Mouse (Mus musculus) lung, adult 2 months (tissue): ENCODE measurements around the gene Begain. TPM values are rescaled to one million over a fixed set of nuclear protein-coding genes. Genes with fewer than 3 reads are reported as not detected.

Experiments used
- DNase-seq: peaks from one replicate; pipeline ENCODE4 v3.0.0; 2022
- H3K4me1 ChIP-seq: fragments of 200-500 bp; 2 replicates; pipeline ENCODE4 v1.6.1; 2011; ENCODE audit warnings: low read length; ENCODE audit not compliant: control insufficient read depth, insufficient read depth
- H3K4me3 ChIP-seq: fragments of 200-500 bp; replicated peaks from 2 replicates; pipeline ENCODE3; 2011; ENCODE audit warnings: low read depth, mild to moderate bottlenecking, control low read depth, low read length; ENCODE audit errors: extremely low read depth
- CTCF ChIP-seq: fragments of 200-500 bp; IDR thresholded peaks from 2 replicates; pipeline ENCODE4 v1.5.1; 2011; ENCODE audit warnings: mild to moderate bottlenecking, low read length, control low read depth; ENCODE audit not compliant: insufficient read depth
- POLR2A ChIP-seq: fragments of 200-500 bp; IDR thresholded peaks from 2 replicates; pipeline ENCODE4 v1.6.1; 2011; ENCODE audit warnings: low read depth, mild to moderate bottlenecking, control low read depth, low read length, borderline replicate concordance; ENCODE audit errors: extremely low read depth
- WGBS: fragments of 180-500 bp; shearing (Covaris S2); methylation state at CpG from one replicate; pipeline ENCODE4 v1.1.7; 2018; 5-methylcytosine and 5-hydroxymethylcytosine counted together
- polyA plus RNA-seq: library from polyadenylated mRNA; depleted of rRNA; stranded (reverse); fragments of >200 nt; gene quantifications from 2 replicates; pipeline ENCODE4 v1.2.3, GENCODE M21; 2012; rRNA removed

Gene Begain
- polyA plus RNA-seq, 1 experiment = 8.3 TPM

DNA sequence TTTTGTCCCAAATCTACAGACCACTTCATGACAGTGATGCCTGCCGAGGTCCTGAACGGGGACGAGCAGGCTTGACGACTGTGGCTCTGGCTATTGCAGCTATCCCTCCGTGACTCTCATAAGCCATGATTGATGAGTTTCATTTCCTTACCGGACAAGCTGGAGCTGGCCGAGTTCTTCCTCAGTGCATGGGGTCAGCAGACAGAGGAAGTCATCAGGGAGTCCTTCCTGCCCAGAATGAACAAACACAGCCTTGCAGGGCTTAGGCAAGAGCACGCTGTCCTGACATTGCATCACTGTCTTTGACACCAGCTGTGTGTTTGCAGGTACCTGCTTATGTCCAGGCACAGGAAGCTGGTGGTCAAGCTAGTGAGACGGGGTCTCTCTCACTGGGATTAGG is 77.6 kb downstream of the Begain start:
- Histone ChIP-seq H3K4me1 (0 out of 2 replicates have a peak, but pooled peaks cover 2% of the 10 kb centered on the region), H3K4me3 (no peak overlapping the region)
- TF ChIP-seq POLR2A (no peak), CTCF (no peak)
- DNase-seq = no peak
- WGBS = 35% methylated on average over 9 of the region's 9 CpGs

DNA sequence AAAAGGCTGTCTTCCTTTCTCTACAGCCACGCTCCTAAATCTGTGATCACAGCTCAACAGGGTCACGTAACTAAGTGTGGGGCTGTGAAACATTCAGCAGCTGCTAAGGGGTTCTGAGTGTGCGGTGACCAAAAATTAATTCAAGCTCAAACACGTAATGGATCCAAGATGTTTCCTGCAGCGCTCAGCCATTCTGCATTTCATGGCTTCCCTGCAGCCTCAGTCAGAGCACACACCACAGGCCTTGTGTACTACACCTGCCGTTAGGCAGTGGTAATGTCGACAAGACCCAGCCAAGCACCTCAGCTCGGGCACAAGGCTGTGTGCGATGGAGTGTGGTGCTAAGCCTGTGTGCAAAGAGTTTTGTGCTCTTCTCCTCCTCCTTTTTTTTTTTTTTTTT is 80.6 kb downstream of the Begain start:
- 90% methylated on average over 9 of the region's 9 CpGs for WGBS
- Histone ChIP-seq H3K4me3 (no peak overlapping the region), H3K4me1 (0 out of 2 replicates have a peak, but pooled peaks cover 2% of the 10 kb centered on the region)
- no peak for DNase-seq
- TF ChIP-seq POLR2A (no peak), CTCF (no peak)

DNA sequence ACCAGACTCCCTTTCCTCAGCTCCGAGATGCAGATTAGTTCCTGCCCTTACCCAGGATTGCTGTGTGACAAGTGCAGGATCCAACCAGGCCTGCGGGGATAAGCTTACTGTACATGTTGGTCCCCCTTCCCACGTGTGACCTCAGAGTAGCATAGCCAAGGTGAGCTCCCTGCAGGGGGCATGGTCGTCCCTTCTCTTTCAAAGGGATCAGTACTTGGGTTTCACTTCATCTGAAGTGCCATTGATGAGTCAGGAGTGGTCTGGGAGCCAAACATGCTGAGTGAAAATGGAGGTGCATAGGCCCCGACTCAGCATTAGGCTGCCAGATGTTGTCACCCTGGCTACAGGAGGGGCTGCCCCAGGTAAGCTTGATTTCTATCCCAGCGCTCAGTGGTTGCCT is 83.0 kb downstream of the Begain start:
- 74% methylated on average over 6 of the region's 6 CpGs for WGBS
- TF ChIP-seq POLR2A (no peak), CTCF (no peak)
- Histone ChIP-seq H3K4me1 (no peaks in the 10 kb centered on the region), H3K4me3 (no peak overlapping the region)
- no peak for DNase-seq

DNA sequence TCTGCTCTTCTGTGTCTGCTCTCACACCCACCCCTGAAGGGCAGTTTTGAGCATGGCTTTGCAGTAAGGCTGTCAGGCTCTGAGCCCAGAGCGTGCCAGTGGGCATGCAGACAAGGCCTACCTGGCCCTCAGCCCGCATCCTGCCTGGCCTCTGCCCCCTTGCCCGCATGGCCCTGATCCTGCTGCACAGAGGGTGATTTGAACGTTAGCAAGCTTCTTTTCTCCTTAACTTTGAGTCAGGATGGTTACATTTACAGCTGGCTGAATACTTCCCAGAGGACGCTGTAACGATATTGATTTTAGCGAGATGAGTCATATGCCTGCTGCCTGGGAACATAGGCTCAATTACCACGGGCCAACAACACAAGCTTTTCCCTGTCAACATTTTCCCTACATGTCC is 83.5 kb downstream of the Begain start:
- 72% methylated on average over 8 of the region's 8 CpGs for WGBS
- no peaks in the 10 kb centered on the region for H3K4me1 ChIP-seq
- TF ChIP-seq CTCF (no peak), POLR2A (no peak)
- no peak overlapping the region for H3K4me3 ChIP-seq
- DNase-seq = no peak

DNA sequence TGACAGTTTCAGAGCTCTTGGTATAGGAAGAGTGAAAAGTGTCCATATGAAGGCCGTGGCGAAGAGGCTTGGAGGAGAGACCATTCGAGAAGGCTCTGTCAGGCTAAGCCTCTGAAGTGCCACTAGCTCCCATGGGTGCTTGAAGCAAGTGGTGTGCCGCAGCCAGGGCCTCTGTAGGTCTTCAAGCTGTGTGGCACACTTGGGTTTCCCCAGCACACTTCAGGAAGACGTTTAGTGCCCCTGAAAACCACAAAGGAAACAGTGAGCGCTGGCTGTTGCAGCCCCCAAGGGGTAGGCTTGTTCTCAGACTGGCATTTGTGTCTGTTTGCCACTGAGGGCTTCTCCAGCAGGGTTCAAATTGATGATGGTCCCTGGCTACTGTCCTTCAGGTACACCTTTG is 84.5 kb downstream of the Begain start:
- WGBS = 75% methylated on average over 6 of the region's 6 CpGs
- no peak overlapping the region for H3K4me3 ChIP-seq

DNA sequence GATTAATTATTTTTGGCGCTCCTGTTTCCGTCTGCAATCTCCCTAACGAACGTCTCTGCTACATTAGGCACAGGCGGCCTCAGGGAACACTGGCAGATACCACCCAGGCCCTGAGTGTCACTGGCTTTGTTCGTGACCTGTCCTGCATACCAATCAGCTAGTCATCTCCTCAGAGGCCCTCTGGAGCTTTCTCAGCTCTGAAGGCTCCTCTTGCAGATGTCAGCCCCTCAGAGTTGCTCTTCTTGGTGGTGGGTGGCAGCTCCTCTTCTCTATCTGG is 85.4 kb downstream of the Begain start:
- no peak for DNase-seq
- Histone ChIP-seq H3K4me1 (no peaks in the 10 kb centered on the region), H3K4me3 (no peak overlapping the region)
- TF ChIP-seq POLR2A (no peak), CTCF (no peak)
- 83% methylated on average over 6 of the region's 6 CpGs for WGBS

More for the DNA sequence above, 84.5 kb downstream of the Begain start:
- no peaks in the 10 kb centered on the region for H3K4me1 ChIP-seq
- DNase-seq = no peak
- TF ChIP-seq POLR2A (no peak), CTCF (no peak)

Other genes with a start within 250 kb of the Begain start
- 15.1 and 19.0 TPM in 2 replicates for gene Slc25a29, start 232.3 kb downstream of the Begain start, polyA plus RNA-seq
- gene Slc25a47, start 232.2 kb downstream of the Begain start, polyA plus RNA-seq = 13.7 and 14.7 TPM in 2 replicates
- 15.7 and 18.3 TPM in 2 replicates for gene Wdr25, start 174.6 kb downstream of the Begain start, polyA plus RNA-seq
- gene Wars, start 174.0 kb downstream of the Begain start, polyA plus RNA-seq = 119 and 127 TPM in 2 replicates